Mouse (Mus musculus): ENCODE data around the gene Fndc3a.

The Fndc3a gene

GRCm38 (mm10) chr14:72671911-72672310 is 37.9 kb downstream of the Fndc3a start:
- DNase-seq (ENCODE audit: low spot score): no peak

- DNase-seq (ENCODE audit: low spot score): no peak
Observed at GRCm38 (mm10) chr14:72670987-72671386, 38.8 kb downstream of the Fndc3a start.

GRCm38 (mm10) chr14:72649268-72649667 is 60.5 kb downstream of the Fndc3a start:
- DNase-seq (ENCODE audit: low spot score): no peak

GRCm38 (mm10) chr14:72645512-72645911 is 64.3 kb downstream of the Fndc3a start:
- no peak for DNase-seq (ENCODE audit: low spot score)

GRCm38 (mm10) chr14:72644620-72645019 is 65.2 kb downstream of the Fndc3a start:
- no peak for DNase-seq (ENCODE audit: low spot score)

GRCm38 (mm10) chr14:72638507-72638906 is 71.3 kb downstream of the Fndc3a start:
- no peak for DNase-seq (ENCODE audit: low spot score)

- DNase-seq (ENCODE audit: low spot score): no peak
Observed at GRCm38 (mm10) chr14:72633571-72633970, 76.2 kb downstream of the Fndc3a start.

- DNase-seq (ENCODE audit: low spot score): no peak
Observed at GRCm38 (mm10) chr14:72625411-72625810, 84.4 kb downstream of the Fndc3a start.

- DNase-seq (ENCODE audit: low spot score): no peak
Observed at GRCm38 (mm10) chr14:72604077-72604476, 105.7 kb downstream of the Fndc3a start.

- no peak for DNase-seq (ENCODE audit: low spot score)
Observed at GRCm38 (mm10) chr14:72603194-72603521, 106.6 kb downstream of the Fndc3a start.

- DNase-seq (ENCODE audit: low spot score): peak; percentile 82
Observed at GRCm38 (mm10) chr14:72602521-72603193, 107.1 kb downstream of the Fndc3a start.

GRCm38 (mm10) chr14:72601381-72602305 is 108.2 kb downstream of the Fndc3a start:
- no peak for DNase-seq (ENCODE audit: low spot score)

GRCm38 (mm10) chr14:72600375-72600774 is 109.4 kb downstream of the Fndc3a start:
- no peak for DNase-seq (ENCODE audit: low spot score)

- no peak for DNase-seq (ENCODE audit: low spot score)
Observed at GRCm38 (mm10) chr14:72598976-72599740, 110.6 kb downstream of the Fndc3a start.

- DNase-seq (ENCODE audit: low spot score): no peak
Observed at GRCm38 (mm10) chr14:72594191-72594590, 115.6 kb downstream of the Fndc3a start.

GRCm38 (mm10) chr14:72589415-72589814 is 120.4 kb downstream of the Fndc3a start:
- no peak for DNase-seq (ENCODE audit: low spot score)

- no peak for DNase-seq (ENCODE audit: low spot score)
Observed at GRCm38 (mm10) chr14:72582979-72583378, 126.8 kb downstream of the Fndc3a start.

GRCm38 (mm10) chr14:72580991-72581390 is 128.8 kb downstream of the Fndc3a start:
- no peak for DNase-seq (ENCODE audit: low spot score)

GRCm38 (mm10) chr14:72576283-72576682 is 133.5 kb downstream of the Fndc3a start:
- DNase-seq (ENCODE audit: low spot score): no peak

GRCm38 (mm10) chr14:72563941-72564340 is 145.9 kb downstream of the Fndc3a start:
- DNase-seq (ENCODE audit: low spot score): no peak

- no peak for DNase-seq (ENCODE audit: low spot score)
Observed at GRCm38 (mm10) chr14:72558795-72559194, 151.0 kb downstream of the Fndc3a start.

GRCm38 (mm10) chr14:72555846-72556245 is 154.0 kb downstream of the Fndc3a start:
- no peak for DNase-seq (ENCODE audit: low spot score)

Data from urinary bladder, postnatal 25 days (tissue).